Comparison of ENCODE assay signal across 18 mouse cellular contexts in genomic region chr2:167375688-167376087, GRCm38 (mm10). TPM values are rescaled to one million over a fixed set of nuclear protein-coding genes. Genes with fewer than 3 reads are reported as not detected.
DNase-seq lines count a peak whose midpoint lies in the region; ATAC-seq and TF ChIP-seq lines count a peak whose summit lies in the region.
"Had no signal": no experiment of that assay in that cellular context is flagged by ENCODE, and none has a peak within 500 bp of the region (broad histone marks: within the 10 kb centered on the region; RNA-seq: fewer than 3 reads in every experiment).

No protein-coding gene starts in this region.

- DNase-seq in embryonic facial prominence, embryonic 10.5 days (ENCODE audit: low spot score), result no peak
- DNase-seq in heart, adult 18-20 months, result no peak
- no peak for DNase-seq in CH12.LX (ENCODE audit: extremely low read depth)
- DNase-seq in gastrocnemius, adult 8-10 months (ENCODE audit: low spot score in 2 of 2), result no peak
- DNase-seq: cerebellum, adult 11-12 months; forebrain, postnatal 0 days; kidney, adult 11 months; liver, embryonic 13.5 days; lung, adult 2 months; lung, postnatal 14 days; thymus, postnatal 25 days had no signal

- TF ChIP-seq POLR2A in CH12.LX (IDR thresholded peaks at IDR 0.05; ENCODE audit: low read depth, low read length), result no peak

- TF ChIP-seq RAD21 in CH12.LX (IDR thresholded peaks at IDR 0.05; ENCODE audit: low read depth, low read length), result no peak

- no peaks in the 10 kb centered on the region for H3K9me3 ChIP-seq in embryonic facial prominence, embryonic 15.5 days (replicated peaks)
- H3K9me3 ChIP-seq in embryonic facial prominence, embryonic 10.5 days, result no peaks in the 10 kb centered on the region
- no peaks in the 10 kb centered on the region for H3K9me3 ChIP-seq in heart, embryonic 13.5 days
- H3K9me3 ChIP-seq in CH12.LX (replicated peaks; ENCODE audit: low read length), result no peaks in the 10 kb centered on the region
- H3K9me3 ChIP-seq: hindbrain, embryonic 12.5 days; liver, embryonic 13.5 days; midbrain, embryonic 13.5 days had no signal

- H3K36me3 ChIP-seq in embryonic facial prominence, embryonic 15.5 days, result no peaks in the 10 kb centered on the region
- no peaks in the 10 kb centered on the region for H3K36me3 ChIP-seq in embryonic facial prominence, embryonic 10.5 days (replicated peaks)
- no peaks in the 10 kb centered on the region for H3K36me3 ChIP-seq in heart, embryonic 13.5 days
- H3K36me3 ChIP-seq in CH12.LX (replicated peaks in 1 of 2; ENCODE audit: control insufficient read depth in 1 of 2, insufficient read depth in 1 of 2, low read length in 1 of 2) (peaks cover 0 to 27% of the 10 kb centered on the region in 2 experiments), macrophage (ENCODE audit: inconsistent target) (no peaks in the 10 kb centered on the region)
- H3K36me3 ChIP-seq: hindbrain, embryonic 12.5 days; liver, embryonic 13.5 days; midbrain, embryonic 13.5 days had no signal

- no peak overlapping the region for H3K9ac ChIP-seq in embryonic facial prominence, embryonic 15.5 days
- no peak overlapping the region; the same call in 1 of the 2 replicates for H3K9ac ChIP-seq in heart, embryonic 13.5 days
- peak overlapping the region; percentile 79 for H3K9ac ChIP-seq in CH12.LX (ENCODE audit: insufficient read depth, low read depth)
- H3K9ac ChIP-seq: forebrain, postnatal 0 days; hindbrain, embryonic 12.5 days; liver, embryonic 13.5 days; midbrain, embryonic 13.5 days had no signal

- no peak overlapping the region for H3K4me3 ChIP-seq in embryonic facial prominence, embryonic 15.5 days (replicated peaks)
- H3K4me3 ChIP-seq in embryonic facial prominence, embryonic 10.5 days, result no peak overlapping the region
- H3K4me3 ChIP-seq in heart, embryonic 13.5 days, result 0 out of 2 replicates have a peak overlapping the region, but pooled peaks have one; percentile 23
- H3K4me3 ChIP-seq in CH12.LX (replicated peaks in 1 of 3; ENCODE audit: low read depth in 2 of 3, low read length in 2 of 3, poor library complexity in 1 of 3) (peak overlapping the region; percentile 32 to 59 (median 50)), macrophage (ENCODE audit: inconsistent target) (no peak overlapping the region)
- H3K4me3 ChIP-seq: hindbrain, embryonic 12.5 days; left cerebral cortex, adult 2 months; liver, embryonic 13.5 days; midbrain, embryonic 13.5 days had no signal

- no peak overlapping the region for H3K4me2 ChIP-seq in embryonic facial prominence, embryonic 15.5 days (replicated peaks)
- H3K4me2 ChIP-seq in heart, embryonic 13.5 days, result peak overlapping the region; percentile 40
- H3K4me2 ChIP-seq in CH12.LX (ENCODE audit: insufficient read depth, low read depth, poor library complexity, severe bottlenecking), result peak overlapping the region; percentile 70
- H3K4me2 ChIP-seq: hindbrain, embryonic 12.5 days; liver, embryonic 13.5 days; midbrain, embryonic 13.5 days had no signal

- no peaks in the 10 kb centered on the region for H3K27me3 ChIP-seq in embryonic facial prominence, embryonic 15.5 days
- no peaks in the 10 kb centered on the region for H3K27me3 ChIP-seq in embryonic facial prominence, embryonic 10.5 days (replicated peaks; ENCODE audit: low read depth, poor library complexity, severe bottlenecking)
- no peaks in the 10 kb centered on the region for H3K27me3 ChIP-seq in heart, embryonic 13.5 days (replicated peaks)
- no peaks in the 10 kb centered on the region for H3K27me3 ChIP-seq in CH12.LX (replicated peaks)
- H3K27me3 ChIP-seq: hindbrain, embryonic 12.5 days; midbrain, embryonic 13.5 days; Patski had no signal

- in situ Hi-C loops in CH12.LX (cut with MboI; ENCODE audit: low pct_ligation_motif_present, low pct_unique_long_range_greater_than_20kb, low sequenced_read_pairs), result no loop called here

- no peak for ATAC-seq in embryonic facial prominence, embryonic 15.5 days (ENCODE audit: insufficient number of reproducible peaks, low FRiP score, low TSS enrichment, low read depth)
- no peak for ATAC-seq in heart, embryonic 13.5 days (ENCODE audit: extremely low read depth, insufficient number of reproducible peaks, low FRiP score, low TSS enrichment)
- ATAC-seq: forebrain, postnatal 0 days; midbrain, embryonic 13.5 days; Patski had no signal

- 92% methylated on average over 5 of the region's 5 CpGs for WGBS in embryonic facial prominence, embryonic 15.5 days
- 96% methylated on average over 5 of the region's 5 CpGs for WGBS in embryonic facial prominence, embryonic 10.5 days
- 80% methylated on average over 5 of the region's 5 CpGs for WGBS in heart, embryonic 13.5 days
- 96% methylated on average over 5 of the region's 5 CpGs for WGBS in macrophage (ENCODE audit: missing documents)

- TF ChIP-seq EP300 in CH12.LX (IDR thresholded peaks at IDR 0.05; ENCODE audit: low read length), result no peak

- H3K79me2 ChIP-seq in CH12.LX (replicated peaks; ENCODE audit: control insufficient read depth, extremely low read depth, insufficient read depth, poor library complexity, severe bottlenecking) (no peaks in the 10 kb centered on the region), macrophage (ENCODE audit: inconsistent target) (no peaks in the 10 kb centered on the region)

- dilution Hi-C loops in CH12.LX (cut with MboI; ENCODE audit: extremely low pct_ligation_motif_present, extremely low pct_unique_long_range_greater_than_20kb, low sequenced_read_pairs), result no loop called here

- no peak for TF ChIP-seq CTCF in CH12.LX (conservative IDR thresholded peaks at IDR 0.05 in 1 of 2, IDR thresholded peaks at IDR 0.05 in 1 of 2; ENCODE audit: low read depth in 2 of 2, low read length in 2 of 2)

- no peaks in the 10 kb centered on the region for H3K4me1 ChIP-seq in embryonic facial prominence, embryonic 15.5 days
- H3K4me1 ChIP-seq in embryonic facial prominence, embryonic 10.5 days, result peaks cover 24% of the 10 kb centered on the region
- peaks cover 31% of the 10 kb centered on the region for H3K4me1 ChIP-seq in heart, embryonic 13.5 days
- H3K4me1 ChIP-seq in CH12.LX (ENCODE audit: control insufficient read depth in 1 of 2, insufficient read depth in 2 of 2), result peaks cover 39 to 84% of the 10 kb centered on the region in 2 experiments

- peak overlapping the region; percentile 28; the same call in 1 of the 2 replicates for H3K27ac ChIP-seq in embryonic facial prominence, embryonic 15.5 days (replicated peaks)
- H3K27ac ChIP-seq in embryonic facial prominence, embryonic 10.5 days (replicated peaks), result no peak overlapping the region
- H3K27ac ChIP-seq in heart, embryonic 13.5 days (replicated peaks), result peak overlapping the region; percentile 69
- H3K27ac ChIP-seq in CH12.LX (ENCODE audit: insufficient read depth, low read depth) (peak overlapping the region; percentile 97), macrophage (peak overlapping the region; percentile 90)
- H3K27ac ChIP-seq: hindbrain, embryonic 12.5 days; left cerebral cortex, adult 2 months; liver, embryonic 13.5 days; midbrain, embryonic 13.5 days had no signal

TF ChIP-seq in CH12.LX, 34 proteins besides CTCF, POLR2A, EP300 and RAD21:
- TF ChIP-seq CHD1 (IDR thresholded peaks at IDR 0.05; ENCODE audit: low read depth, low read length) (peak; percentile 96), ZNF384 (IDR thresholded peaks at IDR 0.05; ENCODE audit: low read depth, low read length) (peak; percentile 83), POLR2AphosphoS2 (IDR thresholded peaks at IDR 0.05; ENCODE audit: low read depth, low read length) (peak; percentile 20; the same call in 1 of the 2 replicates), SIN3A (IDR thresholded peaks at IDR 0.05; ENCODE audit: low read length) (no peak)

RNA-seq across cellular contexts. Expression of gene B4galt5, which starts 26.7 kb away (rescaled TPM):
- polyA plus RNA-seq in embryonic facial prominence, embryonic 15.5 days (2015; fragmentation: Nextera tagmentation; extraction: Ambion mirVana), result 11.5 and 14.8 TPM in 2 replicates
- polyA plus RNA-seq in embryonic facial prominence, embryonic 10.5 days (2016; fragmentation: Nextera tagmentation; extraction: Ambion mirVana), result 7.3 and 8.7 TPM in 2 replicates
- 8.8 and 9.7 TPM in 2 replicates for polyA plus RNA-seq in heart, embryonic 13.5 days (2015; fragmentation: Nextera tagmentation; extraction: Ambion mirVana)
- 10 to 100 TPM; 12.0 to 13.6 TPM for total RNA-seq in heart, adult 18-20 months (2021)
- total RNA-seq in CH12.LX (2012; rRNA removed) (12.5 and 14.4 TPM in 2 replicates), CH12.LX (2014; rRNA removed) (12.0 and 13.5 TPM in 2 replicates)
- polyA plus RNA-seq in CH12.LX (2012; ENCODE audit: insufficient read length, low read depth) (17.6 and 22.4 TPM in 2 replicates), macrophage (2018) (64.6 to 115 TPM (median 81.1 TPM) in 3 replicates)
- 100 to 1,000 TPM; 105 to 608 (median 250) TPM for total RNA-seq in macrophage (2018; cell fraction: chromatin; rRNA removed)
- 100 to 1,000 TPM in 24 of 26 experiments, 10 to 100 TPM in 2; 82.2 to 467 (median 135) TPM for total RNA-seq in macrophage (2018; cell fraction: cytosol; rRNA removed)
- total RNA-seq in macrophage (2018; cell fraction: nucleus; rRNA removed), result 100 to 1,000 TPM; 170 to 581 (median 315) TPM
- 10 to 100 TPM in 1 of 4 experiments, 1 to 10 TPM in 3; 6.2 to 13.3 (median 8.8) TPM for total RNA-seq in gastrocnemius, adult 8-10 months (2022)

RNA-seq across cellular contexts. Expression of gene Slc9a8, which starts 45.8 kb away (rescaled TPM):
- polyA plus RNA-seq in embryonic facial prominence, embryonic 15.5 days (2015; fragmentation: Nextera tagmentation; extraction: Ambion mirVana), result 17.0 and 20.5 TPM in 2 replicates
- 24.3 and 25.9 TPM in 2 replicates for polyA plus RNA-seq in embryonic facial prominence, embryonic 10.5 days (2016; fragmentation: Nextera tagmentation; extraction: Ambion mirVana)
- 17.4 and 18.7 TPM in 2 replicates for polyA plus RNA-seq in heart, embryonic 13.5 days (2015; fragmentation: Nextera tagmentation; extraction: Ambion mirVana)
- total RNA-seq in heart, adult 18-20 months (2021), result 10 to 100 TPM; 20.5 to 26.8 TPM
- 21.2 and 26.0 TPM in 2 replicates for total RNA-seq in CH12.LX (2012; rRNA removed)
- 12.9 and 14.5 TPM in 2 replicates for total RNA-seq in CH12.LX (2014; rRNA removed)
- 20.6 and 25.0 TPM in 2 replicates for polyA plus RNA-seq in CH12.LX (2012; ENCODE audit: insufficient read length, low read depth)
- total RNA-seq in macrophage (2018; cell fraction: chromatin; rRNA removed), result 100 to 1,000 TPM; 151 to 296 (median 212) TPM
- 10 to 100 TPM; 11.3 to 25.3 (median 16.9) TPM for total RNA-seq in macrophage (2018; cell fraction: cytosol; rRNA removed)
- 100 to 1,000 TPM in 23 of 26 experiments, 10 to 100 TPM in 3; 82.7 to 162 (median 126) TPM for total RNA-seq in macrophage (2018; cell fraction: nucleus; rRNA removed)
- 16.4 to 30.0 TPM (median 19.1 TPM) in 3 replicates for polyA plus RNA-seq in macrophage (2018)
- total RNA-seq in gastrocnemius, adult 8-10 months (2022), result 10 to 100 TPM; 21.8 to 27.9 (median 24.9) TPM

Comparison
In these comparisons a context has a peak if more than half of its experiments do, and no peak if none do; other contexts are left out.
1. H3K4me3 ChIP-seq: peak in heart, embryonic 13.5 days (single experiment) and CH12.LX (3 of 3); none in embryonic facial prominence, embryonic 15.5 days (single experiment), embryonic facial prominence, embryonic 10.5 days (single experiment) and macrophage (single experiment).